ENCODE assay signal across 23 mouse cellular contexts in genomic region chr1:86542584-86542983, GRCm38 (mm10). TPM values are rescaled to one million over a fixed set of nuclear protein-coding genes. Genes with fewer than 3 reads are reported as not detected.
A peak's percentile ranks its signal among the peaks of the same experiment; 100 is the strongest.
DNase-seq lines count a peak whose midpoint lies in the region; ATAC-seq lines count a peak whose summit lies in the region.
"Had no signal": no experiment of that assay in that cellular context is flagged by ENCODE, and none has a peak within 500 bp of the region (broad histone marks: within the 10 kb centered on the region; RNA-seq: fewer than 3 reads in every experiment).

No protein-coding gene starts in this region.

- peak; percentile 27 for DNase-seq in 416B (ENCODE audit: low read depth)
- no peak for DNase-seq in natural killer cell, adult 2 months (ENCODE audit: low spot score in 2 of 2)
- no peak for DNase-seq in spleen, postnatal 14 days (ENCODE audit: low spot score in 2 of 2)
- no peak for DNase-seq in urinary bladder, postnatal 4 days (ENCODE audit: low spot score in 2 of 2)
- DNase-seq: adrenal gland, adult 8-10 months; adrenal gland, postnatal 25 days; cerebellum, adult 18-20 months; cerebellum, adult 9-10 months; cerebellum, postnatal 14 days; gastrocnemius, postnatal 10 days; gastrocnemius, postnatal 36 days; heart, adult 2 months had no signal

- H3K9me3 ChIP-seq in liver, embryonic 12.5 days (replicated peaks), result no peaks in the 10 kb centered on the region
- no peaks in the 10 kb centered on the region for H3K9me3 ChIP-seq in liver, embryonic 15.5 days (replicated peaks)
- H3K9me3 ChIP-seq: forebrain, embryonic 10.5 days; forebrain, embryonic 13.5 days; hindbrain, embryonic 12.5 days; hindbrain, embryonic 15.5 days had no signal

- no peak overlapping the region for H3K9ac ChIP-seq in liver, embryonic 12.5 days
- H3K9ac ChIP-seq in liver, embryonic 15.5 days, result no peak overlapping the region
- H3K9ac ChIP-seq: forebrain, embryonic 13.5 days; hindbrain, embryonic 12.5 days; hindbrain, embryonic 15.5 days had no signal

- no peaks in the 10 kb centered on the region for H3K27me3 ChIP-seq in liver, embryonic 12.5 days (replicated peaks)
- no peaks in the 10 kb centered on the region for H3K27me3 ChIP-seq in liver, embryonic 15.5 days
- H3K27me3 ChIP-seq: forebrain, embryonic 13.5 days; hindbrain, embryonic 12.5 days; hindbrain, embryonic 15.5 days had no signal

- ATAC-seq in liver, embryonic 12.5 days, result peak; percentile 54; the same call in 1 of the 2 replicates
- ATAC-seq in liver, embryonic 15.5 days (ENCODE audit: insufficient read depth), result peak; percentile 44
- peak; percentile 49 for ATAC-seq in megakaryocyte-erythroid progenitor cell, adult 5-6 weeks (replicated peaks; ENCODE audit: low FRiP score, low TSS enrichment, poor library complexity, severe bottlenecking)
- ATAC-seq: activated CD4-positive, CD25-positive, alpha-beta regulatory T cell, adult 4 months; CD4-positive, CD25-positive, alpha-beta regulatory T cell, adult 4 months; forebrain, embryonic 13.5 days; forebrain, embryonic 16.5 days had no signal

- peaks cover 58% of the 10 kb centered on the region for H3K36me3 ChIP-seq in liver, embryonic 12.5 days
- H3K36me3 ChIP-seq in liver, embryonic 15.5 days (replicated peaks), result peaks cover 39% of the 10 kb centered on the region

- 0 out of 2 replicates have a peak overlapping the region, but pooled peaks have one; percentile 22 for H3K27ac ChIP-seq in liver, embryonic 12.5 days
- no peak overlapping the region for H3K27ac ChIP-seq in liver, embryonic 15.5 days (replicated peaks)
- H3K27ac ChIP-seq: forebrain, embryonic 10.5 days; forebrain, embryonic 13.5 days; heart, adult 2 months; hindbrain, embryonic 12.5 days; hindbrain, embryonic 15.5 days had no signal

- 40% methylated on average over 2 of the region's 2 CpGs for whole genome bisulfite sequencing in liver, embryonic 12.5 days (ENCODE audit: insufficient replicate concordance)
- 29% methylated on average over 2 of the region's 2 CpGs for WGBS in liver, embryonic 15.5 days (ENCODE audit: insufficient replicate concordance)

- H3K4me1 ChIP-seq in liver, embryonic 12.5 days, result peaks cover 15% of the 10 kb centered on the region; the same call in 1 of the 2 replicates
- 0 out of 2 replicates have a peak, but pooled peaks cover 2% of the 10 kb centered on the region for H3K4me1 ChIP-seq in liver, embryonic 15.5 days (replicated peaks)
- H3K4me1 ChIP-seq: forebrain, embryonic 10.5 days; hindbrain, embryonic 12.5 days; hindbrain, embryonic 15.5 days had no signal

- H3K4me3 ChIP-seq in liver, embryonic 12.5 days, result no peak overlapping the region
- no peak overlapping the region for H3K4me3 ChIP-seq in liver, embryonic 15.5 days (replicated peaks)
- H3K4me3 ChIP-seq: forebrain, embryonic 10.5 days; forebrain, embryonic 13.5 days; heart, adult 2 months; hindbrain, embryonic 12.5 days; hindbrain, embryonic 15.5 days had no signal

- no peak overlapping the region for H3K4me2 ChIP-seq in liver, embryonic 12.5 days
- no peak overlapping the region for H3K4me2 ChIP-seq in liver, embryonic 15.5 days
- H3K4me2 ChIP-seq: forebrain, embryonic 13.5 days; heart, embryonic 11.5 days; hindbrain, embryonic 12.5 days; hindbrain, embryonic 15.5 days had no signal

RNA-seq across cellular contexts. Expression of gene Ptma, which starts 16.1 kb away (rescaled TPM):
- 1,639 and 1,657 TPM in 2 replicates for polyA plus RNA-seq in liver, embryonic 12.5 days (2016; fragmentation: Nextera tagmentation; extraction: Ambion mirVana)
- 634 and 778 TPM in 2 replicates for polyA plus RNA-seq in liver, embryonic 15.5 days (2015; fragmentation: Nextera tagmentation; extraction: Ambion mirVana)
- 2,834 and 3,273 TPM in 2 replicates for total RNA-seq in megakaryocyte-erythroid progenitor cell, adult 5-6 weeks (2014; fragmentation: Nextera tagmentation)
- total RNA-seq in megakaryocyte-erythroid progenitor cell, adult 5-6 weeks (2017), result 4,983 and 7,914 TPM in 2 replicates

RNA-seq across cellular contexts. Expression of gene Pde6d, which starts 39.8 kb away (rescaled TPM):
- polyA plus RNA-seq in liver, embryonic 12.5 days (2016; fragmentation: Nextera tagmentation; extraction: Ambion mirVana), result 44.0 and 48.0 TPM in 2 replicates
- polyA plus RNA-seq in liver, embryonic 15.5 days (2015; fragmentation: Nextera tagmentation; extraction: Ambion mirVana), result 24.7 and 29.0 TPM in 2 replicates
- total RNA-seq in megakaryocyte-erythroid progenitor cell, adult 5-6 weeks (2014; fragmentation: Nextera tagmentation), result 36.5 and 52.7 TPM in 2 replicates
- 13.2 TPM in 2 replicates for total RNA-seq in megakaryocyte-erythroid progenitor cell, adult 5-6 weeks (2017)

RNA-seq across cellular contexts. Expression of gene Cops7b, which starts 40.1 kb away (rescaled TPM):
- 23.4 and 24.3 TPM in 2 replicates for polyA plus RNA-seq in liver, embryonic 12.5 days (2016; fragmentation: Nextera tagmentation; extraction: Ambion mirVana)
- polyA plus RNA-seq in liver, embryonic 15.5 days (2015; fragmentation: Nextera tagmentation; extraction: Ambion mirVana), result 13.1 and 13.4 TPM in 2 replicates
- 21.2 and 25.6 TPM in 2 replicates for total RNA-seq in megakaryocyte-erythroid progenitor cell, adult 5-6 weeks (2014; fragmentation: Nextera tagmentation)
- 17.2 and 19.1 TPM in 2 replicates for total RNA-seq in megakaryocyte-erythroid progenitor cell, adult 5-6 weeks (2017)
